Mouse (Mus musculus): ENCODE results near the gene Gm10638. TPM values are rescaled to one million over a fixed set of nuclear protein-coding genes. Genes with fewer than 3 reads are reported as not detected.

Gm10638 gene
- polyA plus RNA-seq, 1 experiment from 2014 or later = 8.5 TPM

GRCm38 (mm10) chr8:86720756-86721459 is 24.6 kb upstream of the Gm10638 start:
- H3K4me2 ChIP-seq (replicated peaks; ENCODE audit: low read depth, low read length) = no peak overlapping the region
- ATAC-seq (no peak), DNase-seq (ENCODE audit: low spot score) (no peak)
- H3K27me3 ChIP-seq (replicated peaks; ENCODE audit: insufficient read depth, low read length) = no peaks in the 10 kb centered on the region
- no peak overlapping the region for H3K4me3 ChIP-seq (ENCODE audit: low read depth, low read length)
- no peak overlapping the region for H3K9ac ChIP-seq (replicated peaks; ENCODE audit: low read depth)
- H3K9me3 ChIP-seq (ENCODE audit: low read length) = no peaks in the 10 kb centered on the region
- no peaks in the 10 kb centered on the region for H3K4me1 ChIP-seq (ENCODE audit: insufficient read depth, low read depth, low read length)
- H3K27ac ChIP-seq (ENCODE audit: low read length) = no peak overlapping the region
- TF ChIP-seq CTCF (IDR thresholded peaks at IDR 0.05) = peak; percentile 42
- no peak for TF ChIP-seq EP300 (IDR thresholded peaks at IDR 0.05)
- 85% methylated on average over 6 of the region's 6 CpGs for WGBS
- peaks cover 3% of the 10 kb centered on the region; the same call in 1 of the 2 replicates for H3K36me3 ChIP-seq (ENCODE audit: insufficient read depth, low read length)

- Histone ChIP-seq H3K9ac (replicated peaks; ENCODE audit: low read depth) (no peak overlapping the region), H3K36me3 (ENCODE audit: insufficient read depth, low read length) (peaks cover 3% of the 10 kb centered on the region; the same call in 1 of the 2 replicates), H3K4me1 (ENCODE audit: insufficient read depth, low read depth, low read length) (no peaks in the 10 kb centered on the region), H3K27me3 (replicated peaks; ENCODE audit: insufficient read depth, low read length) (no peaks in the 10 kb centered on the region), H3K9me3 (ENCODE audit: low read length) (no peaks in the 10 kb centered on the region), H3K4me3 (ENCODE audit: low read depth, low read length) (no peak overlapping the region), H3K27ac (ENCODE audit: low read length) (no peak overlapping the region), H3K4me2 (replicated peaks; ENCODE audit: low read depth, low read length) (no peak overlapping the region)
- ATAC-seq (no peak), DNase-seq (ENCODE audit: low spot score) (no peak)
- 82% methylated on average over 2 of the region's 2 CpGs for WGBS
- TF ChIP-seq EP300 (IDR thresholded peaks at IDR 0.05) (no peak), CTCF (IDR thresholded peaks at IDR 0.05) (no peak)
Measured at GRCm38 (mm10) chr8:86721490-86721889, 24.0 kb upstream of the Gm10638 start.

- Histone ChIP-seq H3K27ac (ENCODE audit: low read length) (no peak overlapping the region), H3K4me3 (ENCODE audit: low read depth, low read length) (no peak overlapping the region), H3K9ac (replicated peaks; ENCODE audit: low read depth) (no peak overlapping the region), H3K27me3 (replicated peaks; ENCODE audit: insufficient read depth, low read length) (no peaks in the 10 kb centered on the region), H3K9me3 (ENCODE audit: low read length) (no peaks in the 10 kb centered on the region), H3K36me3 (ENCODE audit: insufficient read depth, low read length) (no peaks in the 10 kb centered on the region), H3K4me1 (ENCODE audit: insufficient read depth, low read depth, low read length) (peaks cover 12% of the 10 kb centered on the region), H3K4me2 (replicated peaks; ENCODE audit: low read depth, low read length) (no peak overlapping the region)
- DNase-seq (ENCODE audit: low spot score) (no peak), ATAC-seq (no peak)
- TF ChIP-seq EP300 (IDR thresholded peaks at IDR 0.05) = no peak
- no peak for TF ChIP-seq CTCF (IDR thresholded peaks at IDR 0.05)
- 59% methylated on average over 6 of the region's 6 CpGs for WGBS
Measured at GRCm38 (mm10) chr8:86726959-86727358, 18.5 kb upstream of the Gm10638 start.

GRCm38 (mm10) chr8:86728224-86728950 is 17.1 kb upstream of the Gm10638 start:
- Histone ChIP-seq H3K36me3 (ENCODE audit: insufficient read depth, low read length) (no peaks in the 10 kb centered on the region), H3K4me2 (replicated peaks; ENCODE audit: low read depth, low read length) (no peak overlapping the region), H3K27me3 (replicated peaks; ENCODE audit: insufficient read depth, low read length) (no peaks in the 10 kb centered on the region), H3K4me1 (ENCODE audit: insufficient read depth, low read depth, low read length) (peaks cover 15% of the 10 kb centered on the region), H3K9ac (replicated peaks; ENCODE audit: low read depth) (no peak overlapping the region), H3K9me3 (ENCODE audit: low read length) (no peaks in the 10 kb centered on the region), H3K4me3 (ENCODE audit: low read depth, low read length) (no peak overlapping the region), H3K27ac (ENCODE audit: low read length) (0 out of 2 replicates have a peak overlapping the region, but pooled peaks have one; percentile 38)
- peak; percentile 93 for ATAC-seq
- DNase-seq (ENCODE audit: low spot score) = peak; percentile 72
- WGBS = 57% methylated on average over 19 of the region's 19 CpGs
- TF ChIP-seq EP300 (IDR thresholded peaks at IDR 0.05) (no peak), CTCF (IDR thresholded peaks at IDR 0.05) (no peak)

GRCm38 (mm10) chr8:86730303-86730702 is 15.2 kb upstream of the Gm10638 start:
- 21% methylated on average over 3 of the region's 3 CpGs for WGBS

GRCm38 (mm10) chr8:86730860-86731259 is 14.6 kb upstream of the Gm10638 start:
- H3K9ac ChIP-seq (replicated peaks; ENCODE audit: low read depth) = no peak overlapping the region
- H3K4me2 ChIP-seq (replicated peaks; ENCODE audit: low read depth, low read length) = no peak overlapping the region
- no peaks in the 10 kb centered on the region for H3K27me3 ChIP-seq (replicated peaks; ENCODE audit: insufficient read depth, low read length)
- DNase-seq (ENCODE audit: low spot score) = no peak
- H3K9me3 ChIP-seq (ENCODE audit: low read length) = no peaks in the 10 kb centered on the region
- 61% methylated on average over 1 of the region's 1 CpGs for WGBS
- H3K36me3 ChIP-seq (ENCODE audit: insufficient read depth, low read length) = no peaks in the 10 kb centered on the region
- H3K4me3 ChIP-seq (ENCODE audit: low read depth, low read length) = no peak overlapping the region
- H3K27ac ChIP-seq (ENCODE audit: low read length) = peak overlapping the region; percentile 44; the same call in 1 of the 2 replicates
- no peak for ATAC-seq
- H3K4me1 ChIP-seq (ENCODE audit: insufficient read depth, low read depth, low read length) = peaks cover 25% of the 10 kb centered on the region
- TF ChIP-seq CTCF (IDR thresholded peaks at IDR 0.05) (no peak), EP300 (IDR thresholded peaks at IDR 0.05) (no peak)

More at GRCm38 (mm10) chr8:86730303-86730702, 15.2 kb upstream of the Gm10638 start:
- ATAC-seq = no peak
- Histone ChIP-seq H3K36me3 (ENCODE audit: insufficient read depth, low read length) (no peaks in the 10 kb centered on the region), H3K27me3 (replicated peaks; ENCODE audit: insufficient read depth, low read length) (no peaks in the 10 kb centered on the region), H3K9me3 (ENCODE audit: low read length) (no peaks in the 10 kb centered on the region), H3K9ac (replicated peaks; ENCODE audit: low read depth) (no peak overlapping the region), H3K4me2 (replicated peaks; ENCODE audit: low read depth, low read length) (no peak overlapping the region), H3K27ac (ENCODE audit: low read length) (no peak overlapping the region), H3K4me1 (ENCODE audit: insufficient read depth, low read depth, low read length) (peaks cover 22% of the 10 kb centered on the region), H3K4me3 (ENCODE audit: low read depth, low read length) (no peak overlapping the region)
- DNase-seq (ENCODE audit: low spot score) = no peak
- TF ChIP-seq CTCF (IDR thresholded peaks at IDR 0.05) (no peak), EP300 (IDR thresholded peaks at IDR 0.05) (no peak)
